Mouse (Mus musculus) midbrain, embryonic 13.5 days (tissue): Measurements from ENCODE around the gene Hoxd8. TPM values are rescaled to one million over a fixed set of nuclear protein-coding genes. Genes with fewer than 3 reads are reported as not detected.

Experiments used
- ATAC-seq: fragments of 200-750 bp; cut with Nextera tagmentation; 2 replicates; pipeline ENCODE4 v1.8.0; 2017; ENCODE audit warnings: mild to moderate bottlenecking, moderate TSS enrichment, moderate library complexity
- H3K27ac ChIP-seq: fragments of 300-500 bp; sonication (generic); 2 replicates; pipeline ENCODE4 v1.5.1; 2015; ENCODE audit warnings: inconsistent platforms, mild to moderate bottlenecking, moderate library complexity
- H3K27me3 ChIP-seq: fragments of 300-500 bp; sonication (generic); 2 replicates; pipeline ENCODE4 v1.6.1; 2015; ENCODE audit warnings: mild to moderate bottlenecking, inconsistent platforms
- H3K36me3 ChIP-seq: fragments of 300-500 bp; sonication (generic); 2 replicates; pipeline ENCODE4 v1.6.1; 2015; ENCODE audit warnings: mild to moderate bottlenecking, inconsistent platforms
- H3K4me1 ChIP-seq: fragments of 300-500 bp; sonication (generic); replicated peaks from 2 replicates; pipeline ENCODE4 v1.6.1; 2015; ENCODE audit warnings: inconsistent platforms
- H3K4me2 ChIP-seq: fragments of 300-500 bp; sonication (generic); replicated peaks from 2 replicates; pipeline ENCODE4 v1.6.1; 2015; ENCODE audit warnings: moderate library complexity, mild to moderate bottlenecking, inconsistent platforms
- H3K4me3 ChIP-seq: fragments of 300-500 bp; sonication (generic); replicated peaks from 2 replicates; pipeline ENCODE4 v1.5.1; 2015; ENCODE audit warnings: mild to moderate bottlenecking, inconsistent platforms
- H3K9ac ChIP-seq: fragments of 300-500 bp; sonication (generic); replicated peaks from 2 replicates; pipeline ENCODE4 v1.6.1; 2015; ENCODE audit warnings: mild to moderate bottlenecking, inconsistent platforms
- H3K9me3 ChIP-seq: fragments of 300-500 bp; sonication (generic); 2 replicates; pipeline ENCODE4 v1.6.1; 2016; ENCODE audit warnings: mild to moderate bottlenecking, inconsistent platforms
- WGBS: fragments of 180-500 bp; shearing (Covaris S2); methylation state at CpG from one replicate; pipeline ENCODE4 v1.1.7; 2015; 5-methylcytosine and 5-hydroxymethylcytosine counted together
- polyA plus RNA-seq: library from polyadenylated mRNA; unstranded; fragments of >200 nt; fragmentation: Nextera tagmentation; extraction: Ambion mirVana; gene quantifications from 2 replicates; pipeline ENCODE4 v1.2.1, GENCODE M21; 2015

The Hoxd8 gene
- polyA plus RNA-seq, 1 experiment from 2014 or later: not detected

DNA sequence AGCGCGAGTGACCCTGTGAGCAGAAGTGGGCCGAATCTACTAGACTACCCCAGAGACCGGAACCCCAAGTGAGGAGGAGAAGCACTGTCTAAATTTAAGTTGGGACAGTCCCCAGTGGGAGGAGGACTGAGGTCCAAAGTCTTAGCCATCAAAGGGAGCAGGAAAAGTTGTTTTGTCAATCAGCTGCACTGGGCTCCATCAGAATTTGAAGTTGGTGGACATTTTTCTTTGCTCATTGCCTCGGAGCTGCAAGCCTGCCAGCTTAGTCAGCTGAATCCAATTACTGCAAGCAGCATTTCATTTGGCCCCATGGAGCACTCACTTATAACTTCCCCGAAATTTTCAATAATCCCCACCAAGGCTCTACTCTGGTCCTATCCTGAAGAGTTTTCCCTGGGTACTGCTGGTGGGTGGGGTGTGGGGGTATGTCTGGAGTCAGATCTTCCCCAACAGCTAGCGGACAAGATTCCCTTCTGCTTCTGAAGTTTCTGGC is 33.2 kb downstream of the Hoxd8 start:
- H3K4me1 ChIP-seq: peaks cover 8% of the 10 kb centered on the region
- H3K27me3 ChIP-seq: peaks cover 100% of the 10 kb centered on the region
- no peak overlapping the region for H3K9ac ChIP-seq
- no peak overlapping the region for H3K27ac ChIP-seq
- no peak overlapping the region for H3K4me2 ChIP-seq
- H3K36me3 ChIP-seq: no peaks in the 10 kb centered on the region
- H3K4me3 ChIP-seq: no peak overlapping the region
- WGBS: 3% methylated on average over 7 of the region's 7 CpGs
- ATAC-seq: no peak
- no peaks in the 10 kb centered on the region for H3K9me3 ChIP-seq

- WGBS: 0% methylated on average over 20 of the region's 20 CpGs
- H3K27ac ChIP-seq: no peak overlapping the region
- no peaks in the 10 kb centered on the region for H3K9me3 ChIP-seq
- H3K4me3 ChIP-seq: no peak overlapping the region
- no peak for ATAC-seq
- peaks cover 100% of the 10 kb centered on the region for H3K27me3 ChIP-seq
- H3K4me2 ChIP-seq: no peak overlapping the region
- no peaks in the 10 kb centered on the region for H3K36me3 ChIP-seq
- H3K4me1 ChIP-seq: peaks cover 4% of the 10 kb centered on the region; the same call in 1 of the 2 replicates
- H3K9ac ChIP-seq: no peak overlapping the region
These were observed 34.4 kb downstream of the Hoxd8 start for GRCm38 (mm10) chr2:74738623-74739475.

- Histone ChIP-seq H3K27me3 (peaks cover 100% of the 10 kb centered on the region), H3K4me3 (no peak overlapping the region)
These were observed 35.0 kb downstream of the Hoxd8 start for GRCm38 (mm10) chr2:74739476-74739800.

GRCm38 (mm10) chr2:74739869-74740268 is 35.5 kb downstream of the Hoxd8 start:
- peaks cover 100% of the 10 kb centered on the region for H3K27me3 ChIP-seq
- H3K4me3 ChIP-seq: no peak overlapping the region
- H3K4me2 ChIP-seq: no peak overlapping the region
- peaks cover 4% of the 10 kb centered on the region; the same call in 1 of the 2 replicates for H3K4me1 ChIP-seq
- no peaks in the 10 kb centered on the region for H3K36me3 ChIP-seq
- 2% methylated on average over 14 of the region's 14 CpGs for WGBS
- no peak overlapping the region for H3K9ac ChIP-seq
- ATAC-seq: no peak
- H3K27ac ChIP-seq: no peak overlapping the region
- no peaks in the 10 kb centered on the region for H3K9me3 ChIP-seq

More at GRCm38 (mm10) chr2:74739476-74739800, 35.0 kb downstream of the Hoxd8 start:
- Histone ChIP-seq H3K4me1 (peaks cover 4% of the 10 kb centered on the region; the same call in 1 of the 2 replicates), H3K4me2 (no peak overlapping the region), H3K9me3 (no peaks in the 10 kb centered on the region), H3K9ac (no peak overlapping the region), H3K36me3 (no peaks in the 10 kb centered on the region), H3K27ac (no peak overlapping the region)
- 1% methylated on average over 2 of the region's 2 CpGs for WGBS
- no peak for ATAC-seq

GRCm38 (mm10) chr2:74740311-74741091 is 36.1 kb downstream of the Hoxd8 start:
- peaks cover 100% of the 10 kb centered on the region for H3K27me3 ChIP-seq
- no peak overlapping the region for H3K4me2 ChIP-seq
- H3K36me3 ChIP-seq: no peaks in the 10 kb centered on the region
- ATAC-seq: no peak
- H3K9ac ChIP-seq: no peak overlapping the region
- H3K4me1 ChIP-seq: peaks cover 4% of the 10 kb centered on the region; the same call in 1 of the 2 replicates
- H3K27ac ChIP-seq: no peak overlapping the region
- 1% methylated on average over 43 of the region's 43 CpGs for WGBS
- H3K9me3 ChIP-seq: no peaks in the 10 kb centered on the region
- H3K4me3 ChIP-seq: no peak overlapping the region

- ATAC-seq: no peak
- Histone ChIP-seq H3K27me3 (peaks cover 100% of the 10 kb centered on the region), H3K27ac (no peak overlapping the region), H3K4me1 (peaks cover under 1% of the 10 kb centered on the region; the same call in 1 of the 2 replicates), H3K4me3 (no peak overlapping the region), H3K36me3 (no peaks in the 10 kb centered on the region), H3K9me3 (no peaks in the 10 kb centered on the region), H3K4me2 (no peak overlapping the region), H3K9ac (no peak overlapping the region)
- WGBS: 30% methylated on average over 2 of the region's 3 CpGs
These were observed 37.0 kb downstream of the Hoxd8 start for GRCm38 (mm10) chr2:74741252-74741978.

DNA sequence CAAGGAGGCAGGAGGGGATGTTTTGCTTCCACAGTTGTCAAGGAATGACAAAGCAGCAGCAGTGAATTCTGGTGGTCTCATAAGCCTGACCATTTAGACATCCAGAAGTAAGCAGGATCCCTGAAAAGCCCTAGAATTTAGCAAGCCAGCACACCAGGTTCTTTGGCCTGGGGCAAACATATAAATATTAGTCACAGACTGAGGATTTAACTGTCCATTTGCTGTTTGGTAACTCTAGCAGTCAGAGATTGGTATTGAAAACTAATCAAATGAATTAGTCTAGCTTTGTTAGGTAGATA is 37.5 kb downstream of the Hoxd8 start:
- Histone ChIP-seq H3K4me2 (no peak overlapping the region), H3K27ac (no peak overlapping the region)

GRCm38 (mm10) chr2:74745540-74746297 is 41.3 kb downstream of the Hoxd8 start:
- no peak overlapping the region for H3K4me3 ChIP-seq
- H3K4me1 ChIP-seq: peaks cover 17% of the 10 kb centered on the region
- WGBS: under 1% methylated on average over 6 of the region's 6 CpGs
- H3K4me2 ChIP-seq: no peak overlapping the region
- H3K9ac ChIP-seq: no peak overlapping the region
- ATAC-seq: no peak
- peaks cover 98% of the 10 kb centered on the region for H3K27me3 ChIP-seq
- H3K9me3 ChIP-seq: no peaks in the 10 kb centered on the region
- no peaks in the 10 kb centered on the region for H3K36me3 ChIP-seq
- H3K27ac ChIP-seq: no peak overlapping the region

More for the DNA sequence above, 37.5 kb downstream of the Hoxd8 start:
- Histone ChIP-seq H3K27me3 (peaks cover 100% of the 10 kb centered on the region), H3K9me3 (no peaks in the 10 kb centered on the region), H3K36me3 (no peaks in the 10 kb centered on the region), H3K4me1 (peaks cover 6% of the 10 kb centered on the region; the same call in 1 of the 2 replicates), H3K4me3 (no peak overlapping the region), H3K9ac (no peak overlapping the region)
- ATAC-seq: no peak

DNA sequence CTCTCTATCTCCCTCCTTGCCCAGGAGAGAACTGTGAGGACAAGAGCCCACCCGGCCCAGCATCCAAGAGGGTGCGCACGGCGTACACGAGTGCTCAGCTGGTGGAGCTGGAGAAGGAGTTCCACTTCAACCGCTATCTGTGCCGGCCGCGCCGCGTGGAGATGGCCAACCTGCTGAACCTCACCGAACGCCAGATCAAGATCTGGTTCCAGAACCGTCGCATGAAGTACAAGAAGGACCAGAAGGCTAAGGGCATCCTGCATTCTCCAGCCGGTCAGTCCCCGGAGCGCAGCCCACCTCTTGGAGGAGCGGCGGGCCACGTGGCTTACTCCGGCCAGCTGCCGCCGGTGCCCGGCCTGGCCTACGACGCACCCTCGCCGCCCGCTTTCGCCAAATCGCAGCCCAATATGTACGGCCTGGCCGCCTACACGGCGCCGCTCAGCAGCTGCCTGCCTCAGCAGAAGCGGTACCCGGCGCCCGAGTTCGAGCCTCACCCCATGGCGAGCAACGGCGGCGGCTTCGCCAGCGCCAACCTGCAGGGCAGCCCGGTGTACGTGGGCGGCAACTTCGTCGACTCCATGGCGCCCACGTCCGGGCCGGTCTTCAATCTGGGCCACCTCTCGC is 42.0 kb downstream of the Hoxd8 start:
- no peak overlapping the region for H3K9ac ChIP-seq
- no peak overlapping the region for H3K4me2 ChIP-seq

GRCm38 (mm10) chr2:74747006-74747405 is 42.6 kb downstream of the Hoxd8 start:
- H3K4me2 ChIP-seq: no peak overlapping the region
- under 1% methylated on average over 24 of the region's 24 CpGs for WGBS
- no peak overlapping the region for H3K9ac ChIP-seq

More for the DNA sequence above, 42.0 kb downstream of the Hoxd8 start:
- WGBS: 0% methylated on average over 58 of the region's 58 CpGs
- no peak for ATAC-seq
- Histone ChIP-seq H3K27me3 (peaks cover 98% of the 10 kb centered on the region), H3K36me3 (no peaks in the 10 kb centered on the region), H3K4me1 (peaks cover 17% of the 10 kb centered on the region), H3K4me3 (no peak overlapping the region), H3K27ac (no peak overlapping the region), H3K9me3 (no peaks in the 10 kb centered on the region)

GRCm38 (mm10) chr2:74747661-74748141 is 43.3 kb downstream of the Hoxd8 start:
- H3K4me2 ChIP-seq: no peak overlapping the region
- H3K4me1 ChIP-seq: peaks cover 21% of the 10 kb centered on the region
- no peak overlapping the region for H3K27ac ChIP-seq
- H3K4me3 ChIP-seq: no peak overlapping the region
- no peak for ATAC-seq
- no peak overlapping the region for H3K9ac ChIP-seq
- H3K9me3 ChIP-seq: no peaks in the 10 kb centered on the region
- H3K27me3 ChIP-seq: peaks cover 98% of the 10 kb centered on the region
- no peaks in the 10 kb centered on the region for H3K36me3 ChIP-seq
- WGBS: 3% methylated on average over 11 of the region's 11 CpGs

More at GRCm38 (mm10) chr2:74747006-74747405, 42.6 kb downstream of the Hoxd8 start:
- H3K27ac ChIP-seq: no peak overlapping the region
- H3K4me1 ChIP-seq: peaks cover 17% of the 10 kb centered on the region
- no peaks in the 10 kb centered on the region for H3K9me3 ChIP-seq
- ATAC-seq: no peak
- H3K36me3 ChIP-seq: no peaks in the 10 kb centered on the region
- H3K4me3 ChIP-seq: no peak overlapping the region
- peaks cover 98% of the 10 kb centered on the region for H3K27me3 ChIP-seq
